Mouse (Mus musculus): ENCODE measurements around the gene Junb. TPM values are rescaled to one million over a fixed set of nuclear protein-coding genes. Genes with fewer than 3 reads are reported as not detected.

Gene Junb
- polyA plus RNA-seq, 1 experiment from 2014 or later: 5.9 TPM

DNA sequence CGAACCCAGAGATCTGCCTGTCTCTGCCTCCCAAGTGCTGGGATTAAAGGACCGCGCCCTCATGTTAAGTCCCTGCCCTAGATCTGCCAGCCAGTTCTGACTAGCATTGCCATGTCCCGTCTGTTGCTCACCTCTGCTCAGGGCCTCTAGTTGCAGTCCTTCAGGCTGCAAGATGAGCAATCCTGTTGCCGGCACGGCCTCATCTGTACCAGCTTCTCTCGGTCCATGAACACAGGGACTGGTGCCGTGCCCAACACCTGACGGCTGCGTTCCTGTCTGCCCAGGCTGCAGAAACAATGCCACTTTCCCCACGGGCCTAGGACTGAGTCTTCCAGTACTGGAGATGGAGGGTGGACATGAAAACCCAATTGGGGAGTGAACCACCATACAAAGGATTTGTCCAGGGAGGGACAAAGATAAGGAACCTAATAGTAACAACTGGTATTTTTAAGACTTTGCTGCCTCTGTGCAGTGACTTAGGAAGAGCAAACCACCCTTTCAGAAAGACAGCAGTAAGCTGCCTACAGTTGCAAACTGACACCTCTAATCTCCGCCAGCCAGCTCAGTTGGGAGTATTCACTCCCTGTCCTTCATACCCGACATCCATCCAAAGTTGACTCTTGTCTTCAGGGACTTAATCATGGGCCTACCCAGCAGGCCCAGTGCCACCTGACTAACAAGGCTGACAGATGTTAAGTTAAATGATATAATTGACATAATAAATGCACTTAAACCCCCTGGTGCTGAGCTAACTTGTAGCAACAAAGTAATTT lies 10.8 kb downstream of the Junb start:
- H3K4me3 ChIP-seq: no peak overlapping the region
- no peak overlapping the region for H3K4me2 ChIP-seq

GRCm38 (mm10) chr8:84966603-84967002 lies 11.9 kb downstream of the Junb start:
- H3K9ac ChIP-seq: no peak overlapping the region
- peak overlapping the region; percentile 92 for H3K4me2 ChIP-seq
- H3K27ac ChIP-seq: no peak overlapping the region
- peak overlapping the region; percentile 62; the same call in 1 of the 2 replicates for H3K4me3 ChIP-seq
- peaks cover 10% of the 10 kb centered on the region for H3K36me3 ChIP-seq
- H3K4me1 ChIP-seq (replicated peaks): peaks cover 46% of the 10 kb centered on the region
- no peaks in the 10 kb centered on the region for H3K9me3 ChIP-seq
- H3K27me3 ChIP-seq: no peaks in the 10 kb centered on the region
- no peak for ATAC-seq (ENCODE audit: low FRiP score)
- WGBS: 58% methylated on average over 3 of the region's 3 CpGs

More for the DNA sequence above, 10.8 kb downstream of the Junb start:
- 90% methylated on average over 13 of the region's 13 CpGs for WGBS
- H3K9ac ChIP-seq: no peak overlapping the region
- no peaks in the 10 kb centered on the region for H3K9me3 ChIP-seq
- peaks cover 50% of the 10 kb centered on the region for H3K4me1 ChIP-seq (replicated peaks)
- ATAC-seq (ENCODE audit: low FRiP score): no peak
- H3K36me3 ChIP-seq: peaks cover 21% of the 10 kb centered on the region
- no peak overlapping the region for H3K27ac ChIP-seq
- H3K27me3 ChIP-seq: no peaks in the 10 kb centered on the region

- Histone ChIP-seq H3K4me3 (peak overlapping the region; percentile 62), H3K27ac (peak overlapping the region; percentile 70), H3K36me3 (peaks cover 5% of the 10 kb centered on the region), H3K4me2 (peak overlapping the region; percentile 92), H3K9me3 (no peaks in the 10 kb centered on the region), H3K4me1 (replicated peaks) (peaks cover 38% of the 10 kb centered on the region), H3K9ac (peak overlapping the region; percentile 80), H3K27me3 (no peaks in the 10 kb centered on the region)
- WGBS: under 1% methylated on average over 41 of the region's 41 CpGs
- ATAC-seq (ENCODE audit: low FRiP score): peak; percentile 77
Observed at GRCm38 (mm10) chr8:84965731-84966291, 12.7 kb downstream of the Junb start.

DNA sequence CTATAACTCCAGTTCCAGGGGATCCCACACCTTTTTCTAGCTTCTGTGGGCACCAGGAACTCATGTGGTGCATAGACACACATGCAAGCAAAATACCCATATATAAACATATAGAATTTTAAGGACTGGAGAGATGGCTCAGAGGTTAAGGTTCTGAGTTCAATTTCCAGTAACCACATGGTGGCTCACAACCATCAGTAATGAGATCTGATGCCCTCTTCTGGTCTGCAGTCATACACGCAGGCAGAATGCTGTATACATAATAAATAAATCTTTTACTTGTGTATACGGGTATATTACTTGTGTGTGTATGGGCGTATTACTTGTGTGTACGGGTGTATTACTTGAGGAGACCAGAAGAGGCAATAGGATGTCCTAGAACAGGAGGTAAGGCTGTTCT lies 14.6 kb downstream of the Junb start:
- H3K9ac ChIP-seq: no peak overlapping the region
- WGBS: 92% methylated on average over 4 of the region's 4 CpGs

GRCm38 (mm10) chr8:84959811-84960210 lies 18.7 kb downstream of the Junb start:
- peaks cover under 1% of the 10 kb centered on the region for H3K4me1 ChIP-seq (replicated peaks)
- no peak overlapping the region for H3K9ac ChIP-seq
- H3K9me3 ChIP-seq: no peaks in the 10 kb centered on the region
- 92% methylated on average over 7 of the region's 7 CpGs for WGBS
- H3K27ac ChIP-seq: no peak overlapping the region
- H3K4me3 ChIP-seq: no peak overlapping the region
- H3K4me2 ChIP-seq: no peak overlapping the region
- 0 out of 2 replicates have a peak, but pooled peaks cover 2% of the 10 kb centered on the region for H3K27me3 ChIP-seq
- peaks cover 23% of the 10 kb centered on the region for H3K36me3 ChIP-seq
- no peak for ATAC-seq (ENCODE audit: low FRiP score)

More for the DNA sequence above, 14.6 kb downstream of the Junb start:
- H3K27me3 ChIP-seq: no peaks in the 10 kb centered on the region
- no peak overlapping the region for H3K4me3 ChIP-seq
- H3K9me3 ChIP-seq: no peaks in the 10 kb centered on the region
- peaks cover 32% of the 10 kb centered on the region for H3K4me1 ChIP-seq (replicated peaks)
- ATAC-seq (ENCODE audit: low FRiP score): no peak
- H3K4me2 ChIP-seq: no peak overlapping the region
- H3K36me3 ChIP-seq: peaks cover 10% of the 10 kb centered on the region
- no peak overlapping the region for H3K27ac ChIP-seq

DNA sequence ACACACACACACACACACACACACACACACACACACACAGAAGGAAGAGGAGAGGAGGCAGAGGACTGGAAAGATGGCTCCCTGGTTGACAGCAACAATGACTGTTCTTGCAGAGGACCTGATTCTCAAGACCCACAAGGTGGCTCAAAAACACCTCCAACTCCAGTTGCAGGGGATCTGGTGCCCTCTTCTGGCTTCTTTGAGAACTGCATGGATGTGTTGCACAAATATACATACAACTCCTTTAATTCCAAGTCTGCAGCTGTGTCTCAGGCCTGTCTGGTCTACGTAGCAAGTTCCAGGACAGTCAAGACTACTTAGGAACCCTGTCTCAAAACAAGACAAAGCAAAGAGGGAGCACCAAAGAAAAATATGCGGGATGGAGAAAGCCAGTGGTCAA lies 21.8 kb downstream of the Junb start:
- Histone ChIP-seq H3K4me2 (no peak overlapping the region), H3K4me3 (no peak overlapping the region), H3K9ac (no peak overlapping the region), H3K4me1 (replicated peaks) (no peaks in the 10 kb centered on the region), H3K9me3 (no peaks in the 10 kb centered on the region), H3K36me3 (peaks cover 23% of the 10 kb centered on the region), H3K27ac (no peak overlapping the region), H3K27me3 (peaks cover 24% of the 10 kb centered on the region)
- ATAC-seq (ENCODE audit: low FRiP score): no peak
- 54% methylated on average over 2 of the region's 2 CpGs for WGBS

GRCm38 (mm10) chr8:84952612-84953255 lies 25.8 kb downstream of the Junb start:
- no peak overlapping the region for H3K4me2 ChIP-seq
- peaks cover 57% of the 10 kb centered on the region for H3K27me3 ChIP-seq
- H3K4me1 ChIP-seq (replicated peaks): no peaks in the 10 kb centered on the region
- no peak overlapping the region for H3K27ac ChIP-seq
- H3K36me3 ChIP-seq: peaks cover 6% of the 10 kb centered on the region
- H3K9ac ChIP-seq: no peak overlapping the region
- no peak overlapping the region for H3K4me3 ChIP-seq
- WGBS: 9% methylated on average over 18 of the region's 18 CpGs
- no peak for ATAC-seq (ENCODE audit: low FRiP score)
- no peaks in the 10 kb centered on the region for H3K9me3 ChIP-seq

- Histone ChIP-seq H3K4me3 (no peak overlapping the region), H3K9ac (no peak overlapping the region), H3K27me3 (peaks cover 79% of the 10 kb centered on the region), H3K27ac (no peak overlapping the region), H3K9me3 (no peaks in the 10 kb centered on the region), H3K36me3 (no peaks in the 10 kb centered on the region), H3K4me2 (no peak overlapping the region), H3K4me1 (replicated peaks) (peaks cover 24% of the 10 kb centered on the region)
- WGBS: 21% methylated on average over 12 of the region's 12 CpGs
- no peak for ATAC-seq (ENCODE audit: low FRiP score)
Observed at GRCm38 (mm10) chr8:84949753-84950152, 28.8 kb downstream of the Junb start.

GRCm38 (mm10) chr8:84947241-84947545 lies 31.3 kb downstream of the Junb start:
- H3K4me3 ChIP-seq: peak overlapping the region; percentile 63
- H3K36me3 ChIP-seq: no peaks in the 10 kb centered on the region
- 0 out of 2 replicates have a peak overlapping the region, but pooled peaks have one; percentile 82 for H3K9ac ChIP-seq
- peaks cover 82% of the 10 kb centered on the region for H3K27me3 ChIP-seq
- ATAC-seq (ENCODE audit: low FRiP score): no peak
- WGBS: 21% methylated on average over 9 of the region's 9 CpGs
- no peaks in the 10 kb centered on the region for H3K9me3 ChIP-seq
- peaks cover 35% of the 10 kb centered on the region for H3K4me1 ChIP-seq (replicated peaks)
- peak overlapping the region; percentile 80 for H3K4me2 ChIP-seq
- H3K27ac ChIP-seq: no peak overlapping the region

- H3K9me3 ChIP-seq: no peaks in the 10 kb centered on the region
- H3K4me1 ChIP-seq (replicated peaks): peaks cover 35% of the 10 kb centered on the region
- H3K27ac ChIP-seq: peak within 1 kb of the TSS; percentile 79
- peak within 1 kb of the TSS; percentile 82 for H3K9ac ChIP-seq
- peaks cover 77% of the 10 kb centered on the region for H3K27me3 ChIP-seq
- peak; percentile 40; the same call in 1 of the 2 replicates for ATAC-seq (ENCODE audit: low FRiP score)
- H3K36me3 ChIP-seq: no peaks in the 10 kb centered on the region
- H3K4me3 ChIP-seq: peak within 1 kb of the TSS; percentile 63
- peak within 1 kb of the TSS; percentile 80 for H3K4me2 ChIP-seq
- 7% methylated on average over 17 of the region's 17 CpGs for WGBS
Observed at GRCm38 (mm10) chr8:84946528-84947240, 31.8 kb downstream of the Junb start, which contains the start of gene Rtbdn. TSS of gene Rtbdn (plus strand) at chr8:84946991.

DNA sequence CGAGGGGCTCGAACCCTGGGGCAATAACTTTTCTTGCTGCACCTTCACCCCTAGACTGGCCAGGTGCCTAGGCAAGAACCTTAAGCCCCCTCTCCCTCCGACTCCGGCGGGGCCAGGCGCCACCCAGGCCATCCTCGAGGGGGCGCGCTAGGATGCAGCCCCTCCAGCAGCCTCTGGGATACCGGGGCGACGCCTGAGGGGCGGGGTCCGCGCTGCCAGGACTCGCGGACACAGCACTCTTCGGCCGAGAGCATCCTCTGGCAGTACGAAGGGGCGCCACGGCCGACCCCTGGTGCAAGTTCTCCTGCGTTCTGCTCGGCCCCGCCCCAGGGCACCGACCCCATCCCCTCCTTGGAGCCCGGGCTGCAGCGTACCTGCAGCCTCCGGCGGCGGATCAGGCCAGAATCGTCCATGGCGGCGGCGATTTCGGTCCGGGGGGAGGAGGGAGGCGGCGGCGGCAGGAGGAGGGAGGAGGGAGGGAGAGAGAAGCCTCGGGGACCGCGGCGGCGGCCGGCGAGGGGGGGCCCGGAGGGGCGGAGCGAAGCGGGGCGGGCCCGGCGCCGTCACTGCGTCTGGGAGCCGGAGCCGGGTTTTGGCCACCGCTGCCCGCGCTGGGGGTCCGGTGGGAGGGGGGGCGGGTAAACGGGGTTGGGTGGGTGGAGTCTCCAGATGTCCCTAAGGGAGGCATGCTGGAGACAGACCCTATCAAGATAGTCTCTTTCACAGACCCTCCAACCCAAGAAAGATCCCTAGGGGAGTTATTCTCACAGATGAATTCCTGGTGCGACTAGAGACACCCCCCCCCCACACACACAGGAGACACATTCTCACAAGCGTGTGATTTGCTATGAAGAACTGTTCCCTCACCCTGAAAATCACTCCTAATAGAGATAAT lies 32.6 kb downstream of the Junb start:
- Histone ChIP-seq H3K4me3 (peak overlapping the region; percentile 63), H3K27ac (peak overlapping the region; percentile 79), H3K27me3 (peaks cover 74% of the 10 kb centered on the region), H3K9me3 (no peaks in the 10 kb centered on the region), H3K4me1 (replicated peaks) (peaks cover 35% of the 10 kb centered on the region), H3K9ac (peak overlapping the region; percentile 82), H3K36me3 (no peaks in the 10 kb centered on the region), H3K4me2 (peak overlapping the region; percentile 80)
- peak; percentile 58 for ATAC-seq (ENCODE audit: low FRiP score)
- 1% methylated on average over 37 of the region's 67 CpGs for WGBS
